Mouse (Mus musculus): Measurements from ENCODE around the gene Ssh3. TPM values are rescaled to one million over a fixed set of nuclear protein-coding genes. Genes with fewer than 3 reads are reported as not detected.
A peak's percentile ranks its signal among the peaks of the same experiment; 100 is the strongest.

The Ssh3 gene
- 15.9 and 16.5 TPM in 2 replicates for total RNA-seq (2015)
- 17.2 and 19.8 TPM in 2 replicates for total RNA-seq (2017)

GRCm38 (mm10) chr19:4268566-4269361, at the start of gene Ssh3:
TSS of gene Ssh3 (minus strand) at chr19:4269180.
- peak; percentile 98 for ATAC-seq (ENCODE audit: poor library complexity, severe bottlenecking)

- ATAC-seq (ENCODE audit: poor library complexity, severe bottlenecking), result no peak
Measured at GRCm38 (mm10) chr19:4317181-4317580, 48.2 kb upstream of the Ssh3 start.

GRCm38 (mm10) chr19:4315223-4315944, 46.4 kb upstream of the Ssh3 start:
- no peak for ATAC-seq (ENCODE audit: poor library complexity, severe bottlenecking)

- ATAC-seq (ENCODE audit: poor library complexity, severe bottlenecking), result peak; percentile 71
Measured at GRCm38 (mm10) chr19:4309776-4310185, 40.8 kb upstream of the Ssh3 start.

GRCm38 (mm10) chr19:4309302-4309701, 40.3 kb upstream of the Ssh3 start:
- ATAC-seq (ENCODE audit: poor library complexity, severe bottlenecking), result no peak

- ATAC-seq (ENCODE audit: poor library complexity, severe bottlenecking), result peak; percentile 31
Measured at GRCm38 (mm10) chr19:4306190-4306577, 37.2 kb upstream of the Ssh3 start, which contains the start of gene Grk2. TSS of gene Grk2 (minus strand) at chr19:4306222.

- ATAC-seq (ENCODE audit: poor library complexity, severe bottlenecking), result no peak
Measured at GRCm38 (mm10) chr19:4305491-4306189, 36.7 kb upstream of the Ssh3 start.

GRCm38 (mm10) chr19:4304871-4305321, 35.9 kb upstream of the Ssh3 start:
- no peak for ATAC-seq (ENCODE audit: poor library complexity, severe bottlenecking)

- ATAC-seq (ENCODE audit: poor library complexity, severe bottlenecking), result no peak
Measured at GRCm38 (mm10) chr19:4304251-4304821, 35.4 kb upstream of the Ssh3 start.

GRCm38 (mm10) chr19:4303640-4303995, 34.6 kb upstream of the Ssh3 start:
- ATAC-seq (ENCODE audit: poor library complexity, severe bottlenecking), result no peak

- ATAC-seq (ENCODE audit: poor library complexity, severe bottlenecking), result no peak
Measured at GRCm38 (mm10) chr19:4302936-4303639, 34.1 kb upstream of the Ssh3 start.

- peak; percentile 49 for ATAC-seq (ENCODE audit: poor library complexity, severe bottlenecking)
Measured at GRCm38 (mm10) chr19:4301735-4302651, 33.0 kb upstream of the Ssh3 start.

- no peak for ATAC-seq (ENCODE audit: poor library complexity, severe bottlenecking)
Measured at GRCm38 (mm10) chr19:4300852-4301734, 32.1 kb upstream of the Ssh3 start.

- peak; percentile 78 for ATAC-seq (ENCODE audit: poor library complexity, severe bottlenecking)
Measured at GRCm38 (mm10) chr19:4300271-4300704, 31.3 kb upstream of the Ssh3 start.

GRCm38 (mm10) chr19:4299574-4300270, 30.7 kb upstream of the Ssh3 start:
- ATAC-seq (ENCODE audit: poor library complexity, severe bottlenecking), result peak; percentile 23

- ATAC-seq (ENCODE audit: poor library complexity, severe bottlenecking), result no peak
Measured at GRCm38 (mm10) chr19:4299126-4299525, 30.1 kb upstream of the Ssh3 start.

- no peak for ATAC-seq (ENCODE audit: poor library complexity, severe bottlenecking)
Measured at GRCm38 (mm10) chr19:4298322-4299121, 29.5 kb upstream of the Ssh3 start.

Measured in megakaryocyte, adult 5-6 weeks (primary cell).